Mouse (Mus musculus): ENCODE data around the gene Gm49388. TPM values are rescaled to one million over a fixed set of nuclear protein-coding genes. Genes with fewer than 3 reads are reported as not detected.

The Gm49388 gene
- total RNA-seq (2014; rRNA removed) (not detected in 2 replicates), polyA plus RNA-seq (2015; fragmentation: Nextera tagmentation; extraction: Ambion mirVana) (not detected in 2 replicates)

DNA sequence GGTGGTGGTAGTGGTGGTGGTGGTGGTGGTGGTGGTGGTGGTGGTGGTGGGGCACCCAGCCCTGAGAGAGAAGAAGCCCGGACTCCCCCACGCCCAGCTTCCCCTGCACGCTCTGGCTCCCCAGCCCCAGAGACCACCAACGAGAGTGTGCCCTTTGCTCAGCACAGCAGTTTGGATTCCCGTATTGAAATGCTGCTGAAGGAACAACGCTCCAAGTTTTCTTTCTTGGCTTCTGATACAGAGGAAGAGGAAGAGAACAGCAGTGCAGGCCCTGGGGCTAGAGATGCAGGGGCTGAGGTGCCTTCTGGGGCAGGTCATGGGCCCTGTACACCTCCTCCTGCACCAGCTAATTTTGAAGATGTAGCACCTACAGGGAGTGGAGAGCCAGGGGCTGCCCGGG is at the start of gene Gm49388:
Gene Gm49388, plus strand, starts transcription at position 301 of the 400 bp plus-strand sequence.
- no peak within 1 kb of the TSS for H3K4me2 ChIP-seq (ENCODE audit: low read depth, low read length, poor library complexity, severe bottlenecking)
- H3K27ac ChIP-seq (ENCODE audit: low read depth, low read length) = no peak within 1 kb of the TSS
- no peak within 1 kb of the TSS for H3K4me3 ChIP-seq (ENCODE audit: low read depth, low read length)
- H3K27me3 ChIP-seq (ENCODE audit: insufficient read depth, low read length) = no peaks in the 10 kb centered on the region
- TF ChIP-seq CTCF (IDR thresholded peaks at IDR 0.05) = no peak
- no peaks in the 10 kb centered on the region for H3K4me1 ChIP-seq (ENCODE audit: insufficient read depth, low read length)
- ATAC-seq (ENCODE audit: low FRiP score) = no peak
- WGBS = 94% methylated on average over 7 of the region's 7 CpGs
- H3K9ac ChIP-seq (replicated peaks; ENCODE audit: low read length, poor library complexity, severe bottlenecking) = no peak within 1 kb of the TSS
- H3K36me3 ChIP-seq (ENCODE audit: insufficient read depth, low read length) = peaks cover 83% of the 10 kb centered on the region
- no peak for DNase-seq (ENCODE audit: low spot score)
- H3K9me3 ChIP-seq (ENCODE audit: low read length) = no peaks in the 10 kb centered on the region

DNA sequence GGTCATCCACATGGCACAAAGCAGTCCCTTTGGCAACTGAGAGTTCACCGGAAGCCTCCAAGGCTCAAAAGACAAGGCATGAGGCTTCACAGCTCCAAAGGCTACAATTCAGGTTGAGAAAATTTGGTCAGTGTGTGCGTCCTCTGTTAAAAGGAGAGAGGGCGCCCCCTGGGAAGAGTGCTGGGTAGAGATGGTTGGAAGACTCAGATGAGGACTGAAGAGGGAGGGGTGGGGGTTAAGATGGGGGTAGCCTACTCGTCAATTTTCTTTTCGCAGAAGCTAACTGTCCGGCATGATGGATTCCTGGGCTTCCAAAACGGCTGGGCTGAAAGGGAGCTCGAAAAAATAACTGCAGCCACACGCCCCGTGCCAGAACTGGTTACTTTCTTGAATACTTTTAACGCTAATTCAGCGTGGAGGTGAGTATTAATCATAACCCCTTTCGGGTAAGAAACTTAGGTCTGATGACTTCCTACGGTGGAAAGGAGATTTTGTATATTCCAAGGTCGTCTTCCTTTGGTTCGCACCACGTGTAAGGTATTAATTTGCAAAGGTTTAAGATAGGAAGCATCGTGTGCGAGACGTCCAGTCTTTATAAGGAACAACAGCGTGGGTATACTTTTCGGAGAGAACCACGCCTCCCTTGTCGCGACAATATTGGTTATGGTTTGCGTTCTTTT is 40.9 kb upstream of the Gm49388 start, which contains the start of gene Fbxl19:
Gene Fbxl19, plus strand, starts transcription at position 178 of the 680 bp plus-strand sequence.
- TF ChIP-seq CTCF (IDR thresholded peaks at IDR 0.05) = peak; percentile 75
- WGBS = under 1% methylated on average over 26 of the region's 26 CpGs
- no peaks in the 10 kb centered on the region for H3K27me3 ChIP-seq (ENCODE audit: insufficient read depth, low read length)
- peaks cover 10% of the 10 kb centered on the region; the same call in 1 of the 2 replicates for H3K36me3 ChIP-seq (ENCODE audit: insufficient read depth, low read length)
- ATAC-seq (ENCODE audit: low FRiP score) = no peak
- peak within 1 kb of the TSS; percentile 82 for H3K27ac ChIP-seq (ENCODE audit: low read depth, low read length)
- H3K9ac ChIP-seq (replicated peaks; ENCODE audit: low read length, poor library complexity, severe bottlenecking) = peak within 1 kb of the TSS; percentile 44; the same call in 1 of the 2 replicates
- H3K9me3 ChIP-seq (ENCODE audit: low read length) = no peaks in the 10 kb centered on the region
- DNase-seq (ENCODE audit: low spot score) = peak; percentile 85
- peak within 1 kb of the TSS; percentile 86 for H3K4me3 ChIP-seq (ENCODE audit: low read depth, low read length)
- no peaks in the 10 kb centered on the region for H3K4me1 ChIP-seq (ENCODE audit: insufficient read depth, low read length)
- H3K4me2 ChIP-seq (ENCODE audit: low read depth, low read length, poor library complexity, severe bottlenecking) = peak within 1 kb of the TSS; percentile 54

DNA sequence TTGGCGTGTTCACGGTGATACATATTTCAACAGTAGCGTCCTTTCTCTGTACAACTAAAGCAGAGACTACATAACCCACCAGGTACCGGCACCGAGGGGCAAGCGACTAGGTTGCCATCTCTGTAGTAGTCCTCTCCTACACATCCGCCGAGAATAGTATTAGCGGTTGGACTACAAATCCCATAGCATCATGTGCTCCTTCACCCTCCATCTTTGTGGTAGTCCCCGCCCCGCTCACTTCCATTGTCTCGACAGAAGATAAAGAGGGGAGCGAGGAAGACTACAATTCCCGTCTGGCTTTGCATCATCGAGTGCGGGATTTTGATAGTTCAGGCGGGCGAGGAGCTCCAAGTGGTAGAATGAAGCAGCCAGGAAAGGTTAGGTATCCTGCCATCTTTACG is 40.2 kb upstream of the Gm49388 start:
- Histone ChIP-seq H3K27ac (ENCODE audit: low read depth, low read length) (peak overlapping the region; percentile 82), H3K4me2 (ENCODE audit: low read depth, low read length, poor library complexity, severe bottlenecking) (peak overlapping the region; percentile 54), H3K9ac (replicated peaks; ENCODE audit: low read length, poor library complexity, severe bottlenecking) (peak overlapping the region; percentile 44; the same call in 1 of the 2 replicates), H3K4me1 (ENCODE audit: insufficient read depth, low read length) (no peaks in the 10 kb centered on the region), H3K9me3 (ENCODE audit: low read length) (no peaks in the 10 kb centered on the region), H3K4me3 (ENCODE audit: low read depth, low read length) (peak overlapping the region; percentile 86), H3K27me3 (ENCODE audit: insufficient read depth, low read length) (no peaks in the 10 kb centered on the region), H3K36me3 (ENCODE audit: insufficient read depth, low read length) (peaks cover 17% of the 10 kb centered on the region)
- ATAC-seq (ENCODE audit: low FRiP score) (peak; percentile 89), DNase-seq (ENCODE audit: low spot score) (peak; percentile 99)
- no peak for TF ChIP-seq CTCF (IDR thresholded peaks at IDR 0.05)
- WGBS = under 1% methylated on average over 19 of the region's 19 CpGs

DNA sequence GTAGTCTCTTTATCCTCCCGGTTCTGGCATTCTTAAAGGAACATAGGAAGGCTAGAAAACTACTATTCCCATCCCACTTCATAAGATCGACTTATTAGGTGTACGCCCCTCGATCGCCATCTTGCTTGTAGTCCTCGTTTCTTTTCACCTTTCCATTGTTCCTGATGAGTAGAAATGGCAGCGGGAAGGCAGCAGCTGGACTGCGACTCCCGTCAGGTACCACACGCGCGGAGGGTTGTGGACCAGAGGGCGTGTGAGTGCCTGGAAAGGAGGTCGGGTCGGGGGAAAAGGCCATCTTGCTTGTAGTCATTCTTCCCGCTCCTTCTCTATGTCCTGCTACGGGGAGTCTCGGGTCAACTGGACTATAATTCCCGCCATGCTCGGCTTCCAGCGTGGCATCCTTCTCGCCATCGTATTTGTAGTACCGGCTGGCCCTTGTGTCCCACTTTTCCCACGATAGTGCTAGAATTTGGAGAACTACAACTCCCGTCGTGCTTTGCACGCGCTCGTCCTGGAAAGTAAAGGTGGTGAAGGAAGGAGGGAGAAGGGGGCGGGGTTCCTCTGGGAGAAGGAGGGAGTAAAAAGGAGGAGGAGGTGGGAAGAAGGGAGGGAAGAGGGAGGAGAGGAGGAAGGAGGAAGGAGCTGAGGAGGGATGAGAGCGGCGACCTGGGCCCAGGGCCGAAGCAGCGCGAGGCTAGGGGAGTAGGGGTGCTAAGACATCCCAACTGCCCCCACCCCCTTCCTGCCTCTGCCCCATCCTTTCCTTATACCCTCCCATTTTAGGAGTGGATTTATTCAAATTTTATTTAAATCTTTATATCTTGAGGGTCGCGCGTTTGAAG is 39.5 kb upstream of the Gm49388 start:
- under 1% methylated on average over 39 of the region's 39 CpGs for whole genome bisulfite sequencing
- H3K4me3 ChIP-seq (ENCODE audit: low read depth, low read length) = peak overlapping the region; percentile 86
- H3K27me3 ChIP-seq (ENCODE audit: insufficient read depth, low read length) = no peaks in the 10 kb centered on the region
- H3K4me2 ChIP-seq (ENCODE audit: low read depth, low read length, poor library complexity, severe bottlenecking) = peak overlapping the region; percentile 83
- DNase-seq (ENCODE audit: low spot score) (peak; percentile 100), ATAC-seq (ENCODE audit: low FRiP score) (peak; percentile 91)
- H3K36me3 ChIP-seq (ENCODE audit: insufficient read depth, low read length) = peaks cover 18% of the 10 kb centered on the region
- no peaks in the 10 kb centered on the region for H3K4me1 ChIP-seq (ENCODE audit: insufficient read depth, low read length)
- peak overlapping the region; percentile 82 for H3K27ac ChIP-seq (ENCODE audit: low read depth, low read length)
- H3K9me3 ChIP-seq (ENCODE audit: low read length) = no peaks in the 10 kb centered on the region
- peak overlapping the region; percentile 98 for H3K9ac ChIP-seq (replicated peaks; ENCODE audit: low read length, poor library complexity, severe bottlenecking)
- TF ChIP-seq CTCF (IDR thresholded peaks at IDR 0.05) = peak; percentile 32

DNA sequence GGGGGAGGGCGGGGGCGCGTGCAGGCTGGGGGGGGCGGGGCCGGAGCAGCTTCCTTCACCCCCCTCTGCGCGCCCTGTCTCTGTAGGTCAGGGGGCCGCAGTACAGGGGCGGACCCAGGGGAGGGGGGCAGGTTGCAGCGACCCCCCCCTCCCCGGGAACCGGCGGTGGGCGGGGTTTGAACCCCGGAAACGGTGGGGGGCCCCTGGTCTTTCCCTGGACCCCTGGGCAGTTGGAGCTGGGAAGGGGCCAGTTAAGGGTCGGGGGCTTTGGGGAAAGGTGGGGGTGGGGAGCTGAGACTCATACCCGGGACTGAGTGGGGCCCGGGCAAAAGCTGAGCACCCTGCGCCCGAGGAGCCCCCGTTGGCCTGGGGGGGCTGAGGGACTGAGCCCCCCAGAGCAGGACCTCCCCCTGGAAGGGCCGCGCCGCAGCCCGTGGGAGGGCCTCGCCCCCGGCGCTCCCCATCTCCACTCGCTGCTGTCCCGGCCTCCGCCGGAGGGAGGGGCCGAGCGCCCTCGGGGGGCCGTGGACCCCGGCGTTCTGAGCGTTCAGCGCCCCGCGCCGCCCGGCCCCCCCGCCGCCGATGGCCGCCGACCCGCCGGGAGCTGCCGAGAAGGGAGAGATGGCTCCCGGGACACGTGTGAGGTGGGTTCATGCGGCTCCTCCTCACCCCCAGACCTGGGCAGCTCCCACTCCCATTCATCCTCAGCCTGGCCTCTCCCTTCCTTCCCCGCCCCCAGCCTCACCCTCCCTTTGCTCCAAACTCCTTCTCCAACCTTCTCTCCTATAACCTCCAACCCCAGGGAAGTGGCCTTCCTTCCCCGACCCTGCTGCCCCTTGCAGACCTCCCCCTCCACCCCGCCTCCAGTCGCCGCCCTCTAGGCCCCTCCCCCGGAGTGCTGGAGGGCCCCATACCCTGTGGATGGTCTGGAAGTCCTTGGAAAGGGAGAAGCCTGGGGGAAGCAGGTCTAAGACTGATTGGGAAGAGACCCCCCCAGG is 38.6 kb upstream of the Gm49388 start:
- H3K4me1 ChIP-seq (ENCODE audit: insufficient read depth, low read length) = no peaks in the 10 kb centered on the region
- peaks cover 24% of the 10 kb centered on the region for H3K36me3 ChIP-seq (ENCODE audit: insufficient read depth, low read length)
- H3K27me3 ChIP-seq (ENCODE audit: insufficient read depth, low read length) = no peaks in the 10 kb centered on the region
- H3K9ac ChIP-seq (replicated peaks; ENCODE audit: low read length, poor library complexity, severe bottlenecking) = peak overlapping the region; percentile 98
- DNase-seq (ENCODE audit: low spot score) (no peak), ATAC-seq (ENCODE audit: low FRiP score) (0 out of 2 replicates have a peak, but pooled peaks have one; percentile 1)
- peak overlapping the region; percentile 83 for H3K4me2 ChIP-seq (ENCODE audit: low read depth, low read length, poor library complexity, severe bottlenecking)
- no peaks in the 10 kb centered on the region for H3K9me3 ChIP-seq (ENCODE audit: low read length)
- no peak for TF ChIP-seq CTCF (IDR thresholded peaks at IDR 0.05)
- H3K27ac ChIP-seq (ENCODE audit: low read depth, low read length) = peak overlapping the region; percentile 82
- under 1% methylated on average over 26 of the region's 62 CpGs for WGBS
- peak overlapping the region; percentile 86 for H3K4me3 ChIP-seq (ENCODE audit: low read depth, low read length)

Measured in midbrain, postnatal 0 days (tissue).